Mouse (Mus musculus): ENCODE measurements around the gene Neurl1b. TPM values are rescaled to one million over a fixed set of nuclear protein-coding genes. Genes with fewer than 3 reads are reported as not detected.

Gene Neurl1b
- polyA plus RNA-seq, 1 experiment = 0.99 TPM

DNA sequence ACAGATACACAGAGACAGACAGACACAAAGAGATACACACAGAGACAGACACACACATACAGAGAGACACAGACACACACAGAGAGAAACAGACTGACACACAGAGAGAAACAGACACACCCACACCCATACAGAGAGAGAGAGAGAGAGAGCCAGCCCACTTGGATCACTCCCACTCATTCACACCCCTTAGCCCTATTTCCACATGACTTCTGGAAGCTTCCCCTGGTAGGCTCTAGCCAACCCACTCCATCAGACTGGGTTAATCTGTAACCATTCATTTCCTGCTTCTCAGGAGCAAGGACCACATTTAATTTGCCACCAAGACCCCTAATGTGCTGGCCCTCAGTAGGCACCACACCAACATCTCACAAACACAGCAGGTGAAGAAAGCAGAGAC, 42.9 kb downstream of the Neurl1b start:
- peak overlapping the region; percentile 59 for H3K27ac ChIP-seq (replicated peaks; ENCODE audit: low read depth, low read length)
- peaks cover under 1% of the 10 kb centered on the region for H3K4me1 ChIP-seq (ENCODE audit: control insufficient read depth, insufficient read depth, insufficient read length, low read length)
- H3K4me3 ChIP-seq (ENCODE audit: insufficient read depth, low read depth, low read length) = no peak overlapping the region

DNA sequence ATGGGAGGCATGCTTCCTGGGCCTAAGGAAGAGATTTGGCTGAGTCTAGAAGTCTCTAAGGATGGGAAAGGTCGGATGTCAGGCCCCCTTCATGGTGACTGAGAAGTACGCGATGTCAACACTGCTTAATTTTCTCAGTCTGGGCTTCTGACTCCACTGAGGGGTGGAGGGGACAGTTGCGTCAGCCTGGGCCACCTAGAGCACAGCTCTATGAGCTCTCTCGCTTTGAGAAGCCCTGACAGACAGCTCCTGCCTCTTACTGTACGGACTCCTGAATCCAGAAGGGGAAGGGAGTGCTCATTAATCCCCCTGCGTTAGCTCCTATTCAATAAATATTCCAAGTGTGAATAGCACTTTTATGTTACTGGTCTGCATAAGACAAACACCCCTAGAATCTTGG, 43.4 kb downstream of the Neurl1b start:
- Histone ChIP-seq H3K27ac (replicated peaks; ENCODE audit: low read depth, low read length) (peak overlapping the region; percentile 59), H3K4me3 (ENCODE audit: insufficient read depth, low read depth, low read length) (no peak overlapping the region), H3K4me1 (ENCODE audit: control insufficient read depth, insufficient read depth, insufficient read length, low read length) (no peaks in the 10 kb centered on the region)

- H3K27ac ChIP-seq (replicated peaks; ENCODE audit: low read depth, low read length) = peak overlapping the region; percentile 100
- peaks cover 17% of the 10 kb centered on the region; the same call in 1 of the 2 replicates for H3K4me1 ChIP-seq (ENCODE audit: control insufficient read depth, insufficient read depth, insufficient read length, low read length)
- no peak overlapping the region for H3K4me3 ChIP-seq (ENCODE audit: insufficient read depth, low read depth, low read length)
Measured at GRCm38 (mm10) chr17:26462634-26463170, 48.1 kb downstream of the Neurl1b start.

- Histone ChIP-seq H3K4me3 (ENCODE audit: insufficient read depth, low read depth, low read length) (peak overlapping the region; percentile 58; the same call in 1 of the 2 replicates), H3K27ac (replicated peaks; ENCODE audit: low read depth, low read length) (peak overlapping the region; percentile 100), H3K4me1 (ENCODE audit: control insufficient read depth, insufficient read depth, insufficient read length, low read length) (peaks cover 22% of the 10 kb centered on the region)
Measured at GRCm38 (mm10) chr17:26463432-26463831, 48.8 kb downstream of the Neurl1b start.

GRCm38 (mm10) chr17:26463984-26464383, 49.4 kb downstream of the Neurl1b start:
- Histone ChIP-seq H3K27ac (replicated peaks; ENCODE audit: low read depth, low read length) (peak overlapping the region; percentile 100), H3K4me3 (ENCODE audit: insufficient read depth, low read depth, low read length) (peak overlapping the region; percentile 58), H3K4me1 (ENCODE audit: control insufficient read depth, insufficient read depth, insufficient read length, low read length) (peaks cover 23% of the 10 kb centered on the region)

DNA sequence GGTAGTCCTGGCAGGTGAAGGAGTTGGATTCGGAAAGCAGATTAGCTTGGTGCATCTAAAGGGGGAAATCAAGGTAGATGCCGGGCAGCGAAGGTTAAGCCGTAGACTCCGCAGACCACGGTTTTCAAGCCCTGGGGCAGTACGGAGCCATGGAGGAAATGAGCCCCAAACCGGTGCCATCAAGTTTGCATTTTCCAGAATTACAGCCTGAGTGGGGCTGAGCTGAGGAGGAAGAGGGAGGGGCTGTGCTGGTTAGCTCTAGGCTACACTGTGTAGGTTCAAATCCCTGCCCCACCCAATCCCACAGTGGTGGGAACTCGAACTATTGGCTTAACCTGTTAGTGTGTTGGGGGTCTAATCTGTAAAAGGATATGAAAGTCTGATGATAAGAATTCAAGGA, 49.9 kb downstream of the Neurl1b start:
- H3K27ac ChIP-seq (replicated peaks; ENCODE audit: low read depth, low read length) = peak overlapping the region; percentile 100
- peaks cover 23% of the 10 kb centered on the region for H3K4me1 ChIP-seq (ENCODE audit: control insufficient read depth, insufficient read depth, insufficient read length, low read length)
- H3K4me3 ChIP-seq (ENCODE audit: insufficient read depth, low read depth, low read length) = peak overlapping the region; percentile 58

GRCm38 (mm10) chr17:26464972-26465371, 50.3 kb downstream of the Neurl1b start:
- Histone ChIP-seq H3K4me1 (ENCODE audit: control insufficient read depth, insufficient read depth, insufficient read length, low read length) (peaks cover 23% of the 10 kb centered on the region), H3K4me3 (ENCODE audit: insufficient read depth, low read depth, low read length) (peak overlapping the region; percentile 58), H3K27ac (replicated peaks; ENCODE audit: low read depth, low read length) (peak overlapping the region; percentile 100)

- H3K4me1 ChIP-seq (ENCODE audit: control insufficient read depth, insufficient read depth, insufficient read length, low read length) = peaks cover 23% of the 10 kb centered on the region
- peak overlapping the region; percentile 100 for H3K27ac ChIP-seq (replicated peaks; ENCODE audit: low read depth, low read length)
- no peak overlapping the region for H3K4me3 ChIP-seq (ENCODE audit: insufficient read depth, low read depth, low read length)
Measured at GRCm38 (mm10) chr17:26466741-26467150, 52.1 kb downstream of the Neurl1b start.

DNA sequence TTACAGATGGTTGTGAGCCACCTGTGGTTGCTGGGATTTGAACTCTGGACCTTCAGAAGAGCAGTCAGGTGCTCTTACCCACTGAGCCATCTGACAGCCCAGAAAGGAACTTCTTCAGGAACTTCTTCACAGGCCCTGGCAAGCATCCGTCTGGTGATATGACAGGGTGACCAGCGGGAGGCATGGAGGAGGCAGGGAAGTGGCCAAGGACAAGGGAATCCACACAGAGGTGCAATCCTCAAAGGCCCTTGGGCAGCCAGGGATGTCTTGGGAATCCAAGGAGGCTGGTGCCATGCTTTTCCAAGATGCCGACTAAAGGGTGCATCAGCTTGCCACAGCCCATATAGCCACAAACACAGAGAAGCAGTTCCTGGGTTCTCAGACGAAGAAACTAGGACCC, 53.0 kb downstream of the Neurl1b start:
- H3K4me1 ChIP-seq (ENCODE audit: control insufficient read depth, insufficient read depth, insufficient read length, low read length) = peaks cover 23% of the 10 kb centered on the region
- H3K27ac ChIP-seq (replicated peaks; ENCODE audit: low read depth, low read length) = peak overlapping the region; percentile 58; the same call in 1 of the 2 replicates
- no peak overlapping the region for H3K4me3 ChIP-seq (ENCODE audit: insufficient read depth, low read depth, low read length)

GRCm38 (mm10) chr17:26468102-26468894, 53.7 kb downstream of the Neurl1b start:
- no peak overlapping the region for H3K4me3 ChIP-seq (ENCODE audit: insufficient read depth, low read depth, low read length)
- peak overlapping the region; percentile 58 for H3K27ac ChIP-seq (replicated peaks; ENCODE audit: low read depth, low read length)
- peaks cover 23% of the 10 kb centered on the region for H3K4me1 ChIP-seq (ENCODE audit: control insufficient read depth, insufficient read depth, insufficient read length, low read length)

- Histone ChIP-seq H3K27ac (replicated peaks; ENCODE audit: low read depth, low read length) (no peak overlapping the region), H3K4me1 (ENCODE audit: control insufficient read depth, insufficient read depth, insufficient read length, low read length) (no peaks in the 10 kb centered on the region)
Measured at GRCm38 (mm10) chr17:26476871-26477270, 62.2 kb downstream of the Neurl1b start.

GRCm38 (mm10) chr17:26478672-26479071, 64.0 kb downstream of the Neurl1b start:
- no peaks in the 10 kb centered on the region for H3K4me1 ChIP-seq (ENCODE audit: control insufficient read depth, insufficient read depth, insufficient read length, low read length)
- no peak overlapping the region for H3K27ac ChIP-seq (replicated peaks; ENCODE audit: low read depth, low read length)
- H3K4me3 ChIP-seq (ENCODE audit: insufficient read depth, low read depth, low read length) = no peak overlapping the region

More at GRCm38 (mm10) chr17:26476871-26477270, 62.2 kb downstream of the Neurl1b start:
- no peak overlapping the region for H3K4me3 ChIP-seq (ENCODE audit: insufficient read depth, low read depth, low read length)

DNA sequence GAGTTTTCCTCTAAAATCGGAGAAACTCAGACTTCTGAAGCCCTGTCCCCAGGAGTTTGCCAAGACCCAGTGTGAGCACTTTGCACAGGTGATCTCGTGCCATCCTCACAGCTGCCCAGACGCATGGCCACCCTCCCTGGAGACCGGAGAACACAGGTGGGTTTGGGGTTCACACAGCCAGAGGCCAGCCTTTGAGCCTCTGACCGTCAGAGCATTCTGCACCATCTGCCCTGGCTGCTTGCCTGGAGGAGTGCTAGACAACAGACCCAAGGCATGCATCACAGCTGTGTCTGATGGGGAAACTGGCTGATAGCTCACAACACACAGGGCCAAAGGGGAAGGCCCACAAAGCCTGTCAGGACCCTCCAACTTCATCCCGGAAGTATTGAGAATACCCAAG, 65.0 kb downstream of the Neurl1b start:
- no peaks in the 10 kb centered on the region for H3K4me1 ChIP-seq (ENCODE audit: control insufficient read depth, insufficient read depth, insufficient read length, low read length)
- H3K27ac ChIP-seq (replicated peaks; ENCODE audit: low read depth, low read length) = no peak overlapping the region

DNA sequence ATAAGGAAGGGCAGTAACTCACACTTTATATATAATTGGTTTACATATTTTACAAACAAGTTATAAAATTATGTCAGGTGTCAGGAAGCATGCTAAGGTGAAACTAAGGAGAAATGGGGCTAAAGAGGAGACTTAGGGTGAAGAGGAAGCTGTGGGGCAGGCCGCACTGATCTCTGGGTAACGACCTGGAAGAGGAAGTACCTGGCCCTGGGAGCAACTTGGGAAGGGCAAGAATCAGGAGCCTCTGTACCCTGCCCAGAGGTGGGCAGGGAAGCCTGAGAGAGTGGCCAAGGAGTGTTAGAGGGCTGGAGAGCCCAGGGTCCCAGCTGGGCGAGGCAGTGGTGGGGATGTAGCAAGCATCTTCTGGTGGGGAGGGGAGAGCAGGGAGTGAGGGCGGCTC, 66.3 kb downstream of the Neurl1b start:
- Histone ChIP-seq H3K4me3 (ENCODE audit: insufficient read depth, low read depth, low read length) (no peak overlapping the region), H3K27ac (replicated peaks; ENCODE audit: low read depth, low read length) (no peak overlapping the region), H3K4me1 (ENCODE audit: control insufficient read depth, insufficient read depth, insufficient read length, low read length) (no peaks in the 10 kb centered on the region)

More for the DNA sequence above, 65.0 kb downstream of the Neurl1b start:
- H3K4me3 ChIP-seq (ENCODE audit: insufficient read depth, low read depth, low read length) = no peak overlapping the region

DNA sequence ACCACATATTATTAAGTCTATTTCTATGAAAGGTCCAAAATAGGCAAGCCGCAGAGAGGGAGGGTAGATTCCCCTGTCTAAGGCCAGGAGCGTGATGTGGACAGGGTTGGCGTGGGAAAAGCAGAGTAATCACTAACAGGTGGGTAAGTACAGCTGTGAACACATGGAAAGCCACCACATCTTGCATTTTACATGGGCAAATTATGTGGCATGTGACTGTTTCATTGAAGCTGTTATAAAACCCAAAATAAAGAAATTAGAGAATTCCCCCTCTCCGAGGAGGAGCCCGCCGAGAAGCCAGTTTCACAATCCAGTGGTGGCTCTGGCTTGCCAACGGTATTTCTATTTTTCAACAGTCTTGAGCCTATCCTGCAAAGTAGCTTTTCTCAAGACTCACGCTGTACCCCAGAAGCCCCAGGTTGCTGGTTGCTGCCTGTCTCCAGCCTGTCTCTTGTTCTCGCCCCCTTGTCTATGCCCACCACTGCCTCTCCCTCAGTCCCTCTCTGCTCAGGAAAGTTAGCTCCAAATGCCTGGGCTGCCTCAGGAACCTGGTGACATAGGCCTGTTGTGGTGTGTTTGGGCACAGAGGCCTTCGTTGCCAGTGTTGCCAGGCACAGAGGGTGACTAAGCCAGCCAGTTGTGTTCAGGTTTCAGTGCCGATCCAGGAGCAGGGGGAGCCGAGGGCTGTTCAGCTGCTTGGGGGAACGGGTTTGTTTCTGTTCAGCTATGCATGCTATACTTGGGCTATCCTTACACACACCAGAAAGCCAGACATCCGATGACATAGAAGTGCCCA, 70.2 kb downstream of the Neurl1b start:
- Histone ChIP-seq H3K27ac (replicated peaks; ENCODE audit: low read depth, low read length) (peak overlapping the region; percentile 25; the same call in 1 of the 2 replicates), H3K4me3 (ENCODE audit: insufficient read depth, low read depth, low read length) (no peak overlapping the region), H3K4me1 (ENCODE audit: control insufficient read depth, insufficient read depth, insufficient read length, low read length) (peaks cover 17% of the 10 kb centered on the region)
